Mouse (Mus musculus) hindbrain, embryonic 10.5 days (tissue): ENCODE measurements around the gene Gm37240. TPM values are rescaled to one million over a fixed set of nuclear protein-coding genes. Genes with fewer than 3 reads are reported as not detected.

ENCODE experiments used
- DNase-seq: peaks from one replicate; pipeline ENCODE4 v3.0.0-alpha.2; 2017; ENCODE audit warnings: low spot score
- H3K27ac ChIP-seq: fragments of 300-500 bp; sonication (generic); 2 replicates; pipeline ENCODE4 v1.5.1; 2016; ENCODE audit warnings: mild to moderate bottlenecking, moderate library complexity
- H3K27me3 ChIP-seq: fragments of 300-500 bp; sonication (generic); 2 replicates; pipeline ENCODE4 v1.6.1; 2016; ENCODE audit warnings: mild to moderate bottlenecking; ENCODE audit not compliant: poor library complexity, insufficient read depth, severe bottlenecking
- H3K36me3 ChIP-seq: fragments of 300-500 bp; sonication (generic); 2 replicates; pipeline ENCODE4 v1.6.1; 2016; ENCODE audit warnings: mild to moderate bottlenecking, moderate library complexity
- H3K4me1 ChIP-seq: fragments of 300-500 bp; sonication (generic); replicated peaks from 2 replicates; pipeline ENCODE4 v1.6.1; 2016; ENCODE audit warnings: mild to moderate bottlenecking
- H3K4me3 ChIP-seq: fragments of 300-500 bp; sonication (generic); 2 replicates; pipeline ENCODE4 v1.5.1; 2016; ENCODE audit warnings: mild to moderate bottlenecking, moderate library complexity
- H3K9me3 ChIP-seq: fragments of 300-500 bp; sonication (generic); 2 replicates; pipeline ENCODE4 v1.6.1; 2016; ENCODE audit warnings: mild to moderate bottlenecking, moderate library complexity
- WGBS: fragments of 180-500 bp; shearing (Covaris S2); methylation state at CpG from one replicate; pipeline ENCODE4 v1.1.7; 2016; 5-methylcytosine and 5-hydroxymethylcytosine counted together
- polyA plus RNA-seq: library from polyadenylated mRNA; unstranded; fragments of >200 nt; fragmentation: Nextera tagmentation; extraction: Ambion mirVana; gene quantifications from 2 replicates; pipeline ENCODE4 v1.2.1, GENCODE M21; 2016

The Gm37240 gene
- polyA plus RNA-seq, 1 experiment from 2014 or later, result 1.4 TPM

DNA sequence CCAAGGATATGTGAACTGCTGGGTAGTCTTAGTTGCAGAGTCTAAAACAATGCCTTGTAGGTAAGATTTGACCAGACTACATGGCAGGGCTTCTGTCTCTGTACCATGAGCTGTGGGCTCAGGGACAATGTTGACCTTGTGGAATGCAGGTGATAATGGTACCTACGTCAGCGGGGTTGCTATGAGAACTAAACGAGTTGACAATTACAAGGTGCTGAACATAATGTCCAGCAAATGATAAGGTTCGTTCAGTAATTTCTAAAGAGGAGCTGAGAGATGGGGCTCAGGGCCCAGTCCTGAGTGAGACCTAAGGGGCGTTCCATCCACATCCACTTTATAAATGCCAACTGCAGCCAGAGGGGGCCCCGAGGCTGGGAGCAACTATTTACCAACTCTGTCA, 495.6 kb downstream of the Gm37240 start:
- Histone ChIP-seq H3K27me3 (no peaks in the 10 kb centered on the region), H3K36me3 (no peaks in the 10 kb centered on the region), H3K9me3 (peaks cover 14% of the 10 kb centered on the region), H3K4me3 (no peak overlapping the region), H3K27ac (no peak overlapping the region), H3K4me1 (no peaks in the 10 kb centered on the region)
- WGBS, result 91% methylated on average over 6 of the region's 6 CpGs
- no peak for DNase-seq

DNA sequence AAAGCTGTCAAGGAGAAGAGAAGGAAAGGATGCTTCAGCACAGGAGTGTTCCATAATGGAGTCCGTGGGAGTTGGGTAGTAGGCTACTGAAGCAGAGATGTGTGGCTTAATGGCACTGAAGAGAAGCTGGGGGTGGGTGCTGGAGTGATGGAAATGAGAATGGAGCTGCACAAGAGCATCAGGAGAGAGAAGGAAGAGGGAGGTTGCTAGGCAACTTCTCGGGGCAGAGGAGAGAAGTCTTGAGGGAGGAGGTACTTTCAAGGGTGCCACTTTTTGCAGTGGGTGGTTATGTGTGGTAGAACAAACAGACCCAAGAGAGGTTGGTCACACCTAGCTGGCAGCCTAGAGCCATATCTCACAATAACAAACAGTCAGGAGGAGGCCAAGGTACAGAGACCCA, 496.2 kb downstream of the Gm37240 start:
- no peaks in the 10 kb centered on the region for H3K27me3 ChIP-seq
- no peak overlapping the region for H3K4me3 ChIP-seq
- no peak overlapping the region for H3K27ac ChIP-seq
- peaks cover 8% of the 10 kb centered on the region for H3K9me3 ChIP-seq
- H3K4me1 ChIP-seq, result no peaks in the 10 kb centered on the region
- DNase-seq, result no peak
- WGBS, result 76% methylated on average over 2 of the region's 2 CpGs
- no peaks in the 10 kb centered on the region for H3K36me3 ChIP-seq

DNA sequence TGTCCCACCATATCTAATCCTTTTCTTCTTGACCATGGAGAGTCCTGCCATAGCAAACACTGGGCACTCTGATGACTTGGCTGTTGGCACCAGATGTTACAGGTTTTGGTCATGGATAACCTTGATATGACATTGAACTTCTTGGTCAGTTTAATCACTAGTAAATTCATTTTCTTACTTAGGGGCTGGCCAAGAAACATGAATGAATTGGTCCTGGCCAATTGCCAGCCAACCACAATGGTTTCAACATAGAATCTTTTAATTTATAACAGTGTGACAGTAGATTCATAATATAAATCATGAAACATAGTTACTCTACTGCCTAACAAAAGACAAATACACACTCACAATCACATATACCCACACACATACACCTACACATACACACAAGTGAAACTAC, 501.9 kb downstream of the Gm37240 start:
- Histone ChIP-seq H3K9me3 (no peaks in the 10 kb centered on the region), H3K27me3 (no peaks in the 10 kb centered on the region), H3K4me3 (no peak overlapping the region), H3K36me3 (no peaks in the 10 kb centered on the region), H3K4me1 (no peaks in the 10 kb centered on the region), H3K27ac (no peak overlapping the region)
- no peak for DNase-seq

DNA sequence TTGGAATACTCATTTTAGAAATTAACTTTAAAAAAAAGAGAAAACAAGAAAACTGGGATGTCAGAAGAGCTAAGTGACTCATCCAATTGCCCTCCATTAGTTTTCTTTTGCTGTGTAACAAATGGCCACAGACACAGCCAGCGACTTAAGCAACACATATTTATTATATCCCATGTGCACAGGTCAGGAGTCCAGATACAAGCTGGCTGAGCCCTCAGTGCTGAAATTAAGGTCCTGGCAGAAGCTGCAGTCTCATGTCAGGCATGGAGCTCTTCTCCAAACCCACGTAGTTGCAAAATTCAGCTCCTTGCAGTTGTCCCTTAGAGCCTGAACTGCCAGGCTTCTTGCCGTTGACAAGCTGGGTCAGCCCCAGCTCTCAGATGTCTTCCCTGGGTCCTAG, 504.0 kb downstream of the Gm37240 start:
- WGBS, result 91% methylated on average over 3 of the region's 3 CpGs
- Histone ChIP-seq H3K9me3 (no peaks in the 10 kb centered on the region), H3K27me3 (no peaks in the 10 kb centered on the region), H3K4me3 (no peak overlapping the region), H3K27ac (no peak overlapping the region), H3K4me1 (peaks cover 2% of the 10 kb centered on the region), H3K36me3 (no peaks in the 10 kb centered on the region)
- no peak for DNase-seq

DNA sequence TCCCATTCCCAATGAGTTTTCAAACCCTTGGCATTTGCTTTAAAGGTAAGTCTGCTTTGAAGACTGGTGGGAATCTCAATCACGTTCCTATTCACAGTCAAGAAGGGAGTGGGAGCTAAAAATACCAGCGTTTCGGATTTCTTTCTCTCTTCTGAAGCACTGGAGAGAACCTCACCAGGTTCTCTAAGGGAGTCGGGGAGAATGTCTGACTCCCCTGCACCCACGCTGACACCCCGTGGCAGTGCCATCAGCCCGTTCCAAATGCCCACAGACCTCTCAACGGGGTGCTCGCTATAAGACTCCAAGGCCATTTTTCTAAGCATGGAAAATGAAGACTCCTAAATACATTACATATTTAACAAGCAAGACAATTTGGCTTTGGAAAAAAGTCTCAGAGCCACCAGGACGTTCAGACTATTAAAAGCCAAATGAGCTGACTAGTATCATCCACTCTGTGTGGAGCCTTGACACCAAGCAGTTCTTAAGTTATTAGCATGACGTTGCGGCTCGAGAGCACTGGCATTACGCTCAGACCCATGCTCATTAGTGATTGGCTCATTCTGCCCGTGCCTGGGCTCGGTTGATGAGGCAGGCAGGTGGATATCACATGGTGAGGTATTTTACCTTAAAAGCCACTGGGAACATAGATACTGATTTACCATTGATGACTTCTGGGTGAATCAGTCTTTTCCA, 508.5 kb downstream of the Gm37240 start:
- Histone ChIP-seq H3K4me1 (peaks cover 6% of the 10 kb centered on the region), H3K4me3 (no peak overlapping the region), H3K36me3 (no peaks in the 10 kb centered on the region), H3K27me3 (no peaks in the 10 kb centered on the region), H3K9me3 (peaks cover 4% of the 10 kb centered on the region; the same call in 1 of the 2 replicates), H3K27ac (no peak overlapping the region)
- WGBS, result 68% methylated on average over 16 of the region's 16 CpGs
- DNase-seq, result no peak

- no peak overlapping the region for H3K4me3 ChIP-seq
- DNase-seq, result peak; percentile 12
These were observed 509.2 kb downstream of the Gm37240 start for GRCm38 (mm10) chr3:85377946-85378702.

GRCm38 (mm10) chr3:85377505-85377904, 509.8 kb downstream of the Gm37240 start:
- H3K27ac ChIP-seq, result no peak overlapping the region
- no peak for DNase-seq
- H3K9me3 ChIP-seq, result peaks cover 4% of the 10 kb centered on the region; the same call in 1 of the 2 replicates
- H3K4me1 ChIP-seq, result peaks cover 10% of the 10 kb centered on the region
- H3K4me3 ChIP-seq, result no peak overlapping the region
- no peaks in the 10 kb centered on the region for H3K27me3 ChIP-seq
- 90% methylated on average over 3 of the region's 3 CpGs for WGBS
- no peaks in the 10 kb centered on the region for H3K36me3 ChIP-seq

More at GRCm38 (mm10) chr3:85377946-85378702, 509.2 kb downstream of the Gm37240 start:
- 55% methylated on average over 13 of the region's 13 CpGs for WGBS
- Histone ChIP-seq H3K27ac (no peak overlapping the region), H3K36me3 (no peaks in the 10 kb centered on the region), H3K9me3 (peaks cover 4% of the 10 kb centered on the region; the same call in 1 of the 2 replicates), H3K27me3 (no peaks in the 10 kb centered on the region), H3K4me1 (peaks cover 6% of the 10 kb centered on the region)

DNA sequence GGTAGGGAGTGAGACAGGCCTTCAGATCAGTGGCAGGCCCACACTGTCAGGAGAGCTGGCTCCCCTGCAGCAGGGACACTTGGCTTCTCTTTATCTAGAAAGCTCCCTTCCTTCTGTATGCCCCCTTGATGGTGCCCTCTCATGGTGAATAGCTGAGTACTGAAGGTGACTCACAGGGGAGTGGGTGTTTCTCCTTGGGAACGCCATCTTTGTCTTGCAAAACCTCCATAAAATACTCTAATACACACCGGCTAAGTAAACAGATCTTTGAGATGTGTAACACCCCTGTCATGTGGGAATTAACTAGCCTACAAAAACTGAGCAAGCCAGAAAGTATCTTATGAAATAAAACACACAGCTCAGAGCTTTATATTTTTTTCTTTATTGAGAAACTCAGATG, 510.8 kb downstream of the Gm37240 start:
- Histone ChIP-seq H3K27ac (no peak overlapping the region), H3K36me3 (no peaks in the 10 kb centered on the region), H3K4me3 (no peak overlapping the region), H3K4me1 (peaks cover 12% of the 10 kb centered on the region), H3K27me3 (no peaks in the 10 kb centered on the region), H3K9me3 (peaks cover 4% of the 10 kb centered on the region; the same call in 1 of the 2 replicates)
- DNase-seq, result no peak
- WGBS, result 88% methylated on average over 2 of the region's 2 CpGs

DNA sequence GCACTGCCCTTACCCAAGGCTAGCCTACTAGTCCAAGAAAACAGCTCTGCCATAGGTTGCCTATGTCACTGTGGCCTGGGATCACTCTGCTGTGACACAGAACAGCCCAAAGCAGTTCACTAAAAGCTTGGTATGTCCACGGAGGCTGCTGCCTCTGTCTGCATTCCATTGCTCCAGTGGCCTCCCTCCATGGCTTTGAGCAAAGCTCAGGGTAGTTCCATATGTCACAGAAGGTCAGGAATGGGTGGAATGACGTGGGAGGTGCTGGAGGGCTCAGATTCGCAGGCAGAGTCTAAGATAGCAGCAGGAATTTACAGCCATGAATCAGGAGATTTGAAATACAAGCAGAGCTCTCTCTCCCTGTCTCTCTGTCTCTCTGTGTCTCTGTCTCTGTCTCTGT, 514.3 kb downstream of the Gm37240 start:
- H3K4me1 ChIP-seq, result peaks cover 16% of the 10 kb centered on the region
- DNase-seq, result no peak
- H3K4me3 ChIP-seq, result no peak overlapping the region
- H3K27ac ChIP-seq, result no peak overlapping the region
- no peaks in the 10 kb centered on the region for H3K36me3 ChIP-seq
- no peaks in the 10 kb centered on the region for H3K27me3 ChIP-seq
- H3K9me3 ChIP-seq, result peaks cover 4% of the 10 kb centered on the region; the same call in 1 of the 2 replicates
- WGBS, result 22% methylated on average over 3 of the region's 3 CpGs

DNA sequence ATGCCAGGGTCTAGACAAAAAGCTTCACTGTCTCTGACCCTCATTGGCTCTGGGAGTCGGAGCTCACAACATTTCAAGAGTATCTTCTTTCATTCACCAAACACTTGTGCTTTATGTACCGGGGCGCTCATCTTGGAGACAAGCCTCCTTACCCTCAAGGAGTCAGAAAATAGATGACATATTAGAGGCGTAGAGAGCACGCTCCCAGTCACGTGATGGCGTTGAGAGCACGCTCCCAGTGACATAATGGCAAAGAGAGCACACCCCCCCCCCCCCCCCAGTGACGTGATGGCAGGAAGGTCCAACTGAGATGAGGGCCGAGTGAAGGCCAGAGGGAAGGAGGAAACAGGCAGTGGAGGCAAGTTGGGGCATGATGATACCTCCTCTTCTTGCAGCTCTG, 517.5 kb downstream of the Gm37240 start:
- H3K4me3 ChIP-seq, result no peak overlapping the region
- H3K36me3 ChIP-seq, result no peaks in the 10 kb centered on the region
- WGBS, result 91% methylated on average over 9 of the region's 10 CpGs
- DNase-seq, result no peak
- H3K9me3 ChIP-seq, result 0 out of 2 replicates have a peak, but pooled peaks cover under 1% of the 10 kb centered on the region
- peaks cover 15% of the 10 kb centered on the region for H3K4me1 ChIP-seq
- no peak overlapping the region for H3K27ac ChIP-seq
- H3K27me3 ChIP-seq, result no peaks in the 10 kb centered on the region

GRCm38 (mm10) chr3:85369157-85369556, 518.2 kb downstream of the Gm37240 start:
- Histone ChIP-seq H3K36me3 (no peaks in the 10 kb centered on the region), H3K4me1 (peaks cover 15% of the 10 kb centered on the region), H3K27me3 (no peaks in the 10 kb centered on the region), H3K27ac (no peak overlapping the region), H3K4me3 (no peak overlapping the region), H3K9me3 (no peaks in the 10 kb centered on the region)
- DNase-seq, result no peak
- 84% methylated on average over 5 of the region's 5 CpGs for WGBS

DNA sequence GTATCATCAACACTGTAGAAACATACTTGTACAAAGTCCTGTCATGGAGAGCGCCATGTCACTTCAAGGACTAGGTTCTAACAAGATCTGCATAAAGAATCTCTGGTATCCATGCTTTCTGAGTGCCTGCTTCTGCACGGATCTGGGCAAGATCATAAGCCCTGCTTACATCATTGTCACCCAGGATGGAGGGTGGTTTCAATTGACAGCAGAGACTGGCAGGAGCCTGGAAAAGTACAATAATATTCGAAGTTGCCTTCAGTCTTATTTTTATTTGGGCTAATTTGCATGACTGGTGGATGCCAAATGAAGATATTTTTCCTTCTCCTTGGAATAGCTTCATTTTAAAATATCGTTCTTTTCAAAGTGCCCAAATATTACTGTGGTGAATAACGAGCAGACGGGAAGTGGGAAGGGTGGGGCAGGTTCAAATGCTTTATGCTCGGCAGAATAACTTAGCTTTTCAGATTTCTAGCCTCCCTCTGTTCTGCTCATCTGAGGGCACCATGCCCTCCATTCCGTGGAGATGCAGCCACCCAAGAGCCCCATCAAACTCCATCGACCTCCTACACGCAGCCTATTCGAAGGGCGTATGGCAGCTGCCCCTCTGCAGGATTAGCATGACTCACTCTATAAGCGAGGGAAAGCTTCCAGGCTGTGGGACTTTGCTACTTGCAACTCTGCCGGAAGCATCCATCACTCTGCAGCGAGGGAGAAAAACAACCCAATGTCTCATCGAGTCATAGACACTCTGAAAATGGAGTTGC, 518.8 kb downstream of the Gm37240 start:
- no peaks in the 10 kb centered on the region for H3K9me3 ChIP-seq
- H3K27me3 ChIP-seq, result no peaks in the 10 kb centered on the region
- no peak overlapping the region for H3K4me3 ChIP-seq
- peaks cover 15% of the 10 kb centered on the region for H3K4me1 ChIP-seq
- WGBS, result 87% methylated on average over 16 of the region's 16 CpGs
- H3K27ac ChIP-seq, result no peak overlapping the region
- H3K36me3 ChIP-seq, result no peaks in the 10 kb centered on the region
- DNase-seq, result no peak
